In the genomic region with DNA sequence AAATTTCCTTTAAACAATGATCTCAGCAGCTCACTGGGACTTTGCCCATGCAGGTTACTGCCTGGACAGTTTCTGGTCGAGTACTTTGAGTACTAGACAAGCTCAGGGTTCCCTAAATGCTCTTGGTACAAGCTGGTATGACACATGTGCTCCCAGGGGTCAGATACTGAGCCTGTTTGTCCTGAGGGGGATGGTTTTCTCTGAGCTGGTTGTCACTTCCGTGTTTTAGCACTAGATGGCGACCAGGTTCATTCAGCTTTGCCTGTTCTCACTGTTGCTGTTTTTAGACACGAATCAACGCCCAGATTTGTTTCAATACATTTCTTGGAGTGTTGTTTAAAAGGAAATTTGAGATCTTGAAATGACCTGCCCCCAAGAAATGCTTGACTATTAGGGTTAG, we compare ENCODE assay signal across 9 mouse cellular contexts. TPM values are rescaled to one million over a fixed set of nuclear protein-coding genes. Genes with fewer than 3 reads are reported as not detected.
DNase-seq lines count a peak whose midpoint lies in the region; ATAC-seq and TF ChIP-seq lines count a peak whose summit lies in the region.
"Had no signal": no experiment of that assay in that cellular context is flagged by ENCODE, and none has a peak within 500 bp of the region (broad histone marks: within the 10 kb centered on the region; RNA-seq: fewer than 3 reads in every experiment).

No protein-coding gene starts in this region.

- WGBS in forebrain, embryonic 11.5 days: 11% methylated on average over 5 of the region's 5 CpGs
- WGBS in forebrain, embryonic 13.5 days: 8% methylated on average over 5 of the region's 5 CpGs
- 3% methylated on average over 5 of the region's 5 CpGs for WGBS in lung, postnatal 0 days

- no peaks in the 10 kb centered on the region for H3K4me1 ChIP-seq in forebrain, embryonic 11.5 days (replicated peaks; ENCODE audit: control insufficient read depth, insufficient read depth, low read length)
- peaks cover 20% of the 10 kb centered on the region for H3K4me1 ChIP-seq in forebrain, embryonic 13.5 days
- peaks cover 6% of the 10 kb centered on the region; the same call in 1 of the 2 replicates for H3K4me1 ChIP-seq in lung, postnatal 0 days (ENCODE audit: insufficient read depth, low read depth, low read length)

- no peak overlapping the region for H3K27ac ChIP-seq in forebrain, embryonic 11.5 days (ENCODE audit: low read depth, low read length)
- no peak overlapping the region for H3K27ac ChIP-seq in forebrain, embryonic 13.5 days
- H3K27ac ChIP-seq in lung, postnatal 0 days (ENCODE audit: low read length): no peak overlapping the region
- H3K27ac ChIP-seq: lung, embryonic 15.5 days had no signal

- no peak for ATAC-seq in forebrain, embryonic 11.5 days (replicated peaks; ENCODE audit: low FRiP score)
- no peak for ATAC-seq in forebrain, embryonic 13.5 days
- ATAC-seq in lung, postnatal 0 days: no peak

- H3K9me3 ChIP-seq in forebrain, embryonic 11.5 days (ENCODE audit: control insufficient read depth, low read length): no peaks in the 10 kb centered on the region
- no peaks in the 10 kb centered on the region for H3K9me3 ChIP-seq in forebrain, embryonic 13.5 days (replicated peaks)
- no peaks in the 10 kb centered on the region for H3K9me3 ChIP-seq in lung, postnatal 0 days (ENCODE audit: low read length)
- H3K9me3 ChIP-seq: lung, embryonic 15.5 days had no signal

- H3K9ac ChIP-seq in forebrain, embryonic 11.5 days (ENCODE audit: low read length): no peak overlapping the region
- H3K9ac ChIP-seq in forebrain, embryonic 13.5 days: no peak overlapping the region
- no peak overlapping the region for H3K9ac ChIP-seq in lung, postnatal 0 days (replicated peaks; ENCODE audit: low read depth)
- H3K9ac ChIP-seq: lung, embryonic 15.5 days had no signal

- peak; percentile 79 for TF ChIP-seq CTCF in lung, postnatal 0 days (IDR thresholded peaks at IDR 0.05)

- H3K4me2 ChIP-seq in forebrain, embryonic 11.5 days (ENCODE audit: low read depth, low read length, severe bottlenecking): no peak overlapping the region
- H3K4me2 ChIP-seq in forebrain, embryonic 13.5 days: no peak overlapping the region
- no peak overlapping the region for H3K4me2 ChIP-seq in lung, postnatal 0 days (replicated peaks; ENCODE audit: low read depth, low read length)
- H3K4me2 ChIP-seq: lung, embryonic 15.5 days had no signal

- TF ChIP-seq EP300 in lung, postnatal 0 days (IDR thresholded peaks at IDR 0.05): no peak

- H3K4me3 ChIP-seq in forebrain, embryonic 11.5 days (ENCODE audit: low read depth, low read length): no peak overlapping the region
- no peak overlapping the region for H3K4me3 ChIP-seq in forebrain, embryonic 13.5 days
- H3K4me3 ChIP-seq in lung, postnatal 0 days (ENCODE audit: low read depth, low read length): no peak overlapping the region
- H3K4me3 ChIP-seq: lung, embryonic 15.5 days had no signal

- H3K27me3 ChIP-seq in forebrain, embryonic 11.5 days (ENCODE audit: control insufficient read depth, insufficient read depth, low read length): no peaks in the 10 kb centered on the region
- no peaks in the 10 kb centered on the region for H3K27me3 ChIP-seq in forebrain, embryonic 13.5 days
- no peaks in the 10 kb centered on the region for H3K27me3 ChIP-seq in lung, postnatal 0 days (replicated peaks; ENCODE audit: insufficient read depth, low read length)
- H3K27me3 ChIP-seq: lung, embryonic 15.5 days had no signal

- H3K36me3 ChIP-seq in forebrain, embryonic 11.5 days (ENCODE audit: control insufficient read depth, insufficient read depth, low read length): no peaks in the 10 kb centered on the region
- no peaks in the 10 kb centered on the region for H3K36me3 ChIP-seq in forebrain, embryonic 13.5 days (ENCODE audit: poor library complexity, severe bottlenecking)
- H3K36me3 ChIP-seq in lung, postnatal 0 days (ENCODE audit: insufficient read depth, low read length): 0 out of 2 replicates have a peak, but pooled peaks cover 3% of the 10 kb centered on the region
- H3K36me3 ChIP-seq: lung, embryonic 15.5 days had no signal

- peak; percentile 61 for DNase-seq in forebrain, embryonic 11.5 days (ENCODE audit: low spot score)
- DNase-seq in 416B (ENCODE audit: low read depth): peak; percentile 88
- peak; percentile 76 for DNase-seq in adrenal gland, postnatal 14 days
- DNase-seq in fibroblast of lung, adult 2 months (ENCODE audit: low read depth): peak; percentile 49
- DNase-seq in kidney, postnatal 14 days: peak; percentile 58
- DNase-seq in lung, postnatal 0 days (ENCODE audit: low spot score): peak; percentile 77
- DNase-seq in skeletal muscle tissue, adult 2 months (ENCODE audit: low read depth, low spot score): peak; percentile 6

RNA-seq across cellular contexts. Expression of gene Ergic2, which starts 2.6 kb away (rescaled TPM):
- polyA plus RNA-seq in forebrain, embryonic 11.5 days (2014; fragmentation: Nextera tagmentation; extraction: Ambion mirVana): 179 and 213 TPM in 2 replicates
- 190 and 208 TPM in 2 replicates for polyA plus RNA-seq in forebrain, embryonic 13.5 days (2015; fragmentation: Nextera tagmentation; extraction: Ambion mirVana)
- 76.8 and 81.0 TPM in 2 replicates for total RNA-seq in adrenal gland, postnatal 14 days (2021)
- 159 and 168 TPM in 2 replicates for polyA plus RNA-seq in lung, postnatal 0 days (2015; fragmentation: Nextera tagmentation; extraction: Ambion mirVana)

Comparison
In these comparisons a context has a peak if more than half of its experiments do, and no peak if none do; other contexts are left out.
1. DNase-seq: peak in every context shown above with its lines; median percentile 88 in 416B; 77 in lung, postnatal 0 days; 76 in adrenal gland, postnatal 14 days; 61 in forebrain, embryonic 11.5 days; 58 in kidney, postnatal 14 days; 49 in fibroblast of lung, adult 2 months; 6 in skeletal muscle tissue, adult 2 months.